Mouse (Mus musculus) heart, adult 18-20 months (tissue): ENCODE data around the gene Lpar2. TPM values are rescaled to one million over a fixed set of nuclear protein-coding genes. Genes with fewer than 3 reads are reported as not detected.

Experiments
- DNase-seq, 2 experiments: peaks; one replicate each; pipeline ENCODE4 v3.0.0; 2021 to 2022; ENCODE audit warnings: mixed read lengths in 1 of 2
- long read RNA-seq, 2 experiments: library from polyadenylated mRNA; stranded (forward); transcript quantifications; one replicate each; pipeline ENCODE4 v2.0.0; 2021
- total RNA-seq, 2 experiments: library from RNA; stranded (reverse); gene quantifications; 2 replicates each; pipeline ENCODE4 v1.2.3; 2021

Lpar2 gene
- under 1 TPM; 0.12 to 0.33 TPM for total RNA-seq
- long read RNA-seq, experiment 1 = 0 reads
- long read RNA-seq, experiment 2 = 0 reads

- DNase-seq = peak in 1 of 2 experiments; percentile 32
Measured at GRCm38 (mm10) chr8:69822386-69823191, at the start of gene Lpar2. Gene Lpar2 (plus strand): TSS chr8:69822429.

DNA sequence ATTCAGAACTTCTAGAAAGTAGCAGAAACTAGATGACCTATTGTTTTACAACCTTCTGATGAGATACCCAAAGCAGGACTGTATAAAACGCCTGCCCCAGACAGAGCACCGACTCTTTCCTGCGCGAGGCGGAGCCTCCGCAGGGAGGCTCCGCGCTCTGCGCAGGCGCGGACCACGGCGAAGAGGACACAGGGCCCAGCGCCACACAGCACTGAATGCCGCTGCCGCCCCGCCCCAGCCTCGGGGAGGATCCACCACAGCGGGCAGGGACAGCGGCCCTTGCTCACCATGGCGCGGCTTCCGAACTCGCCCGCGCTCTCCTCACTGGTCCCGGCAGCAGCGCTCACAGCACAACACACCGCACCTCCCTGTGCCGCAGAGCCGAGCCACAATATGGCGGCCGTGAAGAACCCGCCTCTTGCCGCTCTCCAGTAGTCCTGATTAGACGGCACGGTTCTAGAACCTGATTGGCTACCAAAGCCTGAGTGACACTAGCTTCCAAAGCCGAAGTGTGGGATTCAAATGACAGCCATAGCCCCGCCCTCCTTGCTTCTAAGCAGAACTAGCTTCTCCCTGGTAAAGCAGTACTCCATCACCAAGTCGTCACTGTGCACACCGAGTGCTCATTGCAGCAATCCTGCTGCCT, 47.6 kb upstream of the Lpar2 start, which contains the start of gene Gm20422:
Gm20422 (minus strand) TSS at position 384 of the 646 bp plus-strand sequence.
- DNase-seq = peak; percentile 91 to 96

DNA sequence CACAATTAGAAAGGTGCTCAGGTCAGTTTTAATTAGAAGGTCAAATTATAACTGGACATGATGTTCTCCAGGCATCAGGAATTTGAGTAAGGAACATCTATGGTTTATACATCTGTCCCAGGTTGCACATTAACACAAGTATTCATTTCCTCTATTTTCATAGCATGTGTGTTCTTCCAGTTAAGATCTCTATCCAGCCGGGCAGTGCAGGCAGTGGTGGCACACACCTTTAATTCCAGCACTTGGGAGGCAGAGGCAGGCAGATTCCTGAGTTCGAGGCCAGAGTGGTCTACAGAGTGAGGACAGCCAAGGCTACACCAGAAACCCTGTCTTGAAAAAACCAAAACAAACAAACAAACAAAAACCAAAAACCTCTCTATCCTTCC, 47.1 kb upstream of the Lpar2 start:
- DNase-seq = no peak

- no peak for DNase-seq
Measured at GRCm38 (mm10) chr8:69777111-69777510, 45.1 kb upstream of the Lpar2 start.

GRCm38 (mm10) chr8:69789105-69789504, 33.1 kb upstream of the Lpar2 start:
- no peak for DNase-seq

GRCm38 (mm10) chr8:69789731-69790130, 32.5 kb upstream of the Lpar2 start:
- no peak for DNase-seq

GRCm38 (mm10) chr8:69790364-69790763, 31.9 kb upstream of the Lpar2 start:
- DNase-seq = no peak

GRCm38 (mm10) chr8:69790773-69791367, 31.4 kb upstream of the Lpar2 start, which contains the start of the genes Atp13a1 and Zfp866:
Gene Atp13a1 (plus strand): TSS chr8:69791163.
Gene Zfp866 (minus strand): TSS chr8:69791178.
- peak; percentile 91 to 93 for DNase-seq

GRCm38 (mm10) chr8:69791415-69792068, 30.7 kb upstream of the Lpar2 start:
- peak in 1 of 2 experiments; percentile 25 for DNase-seq

DNA sequence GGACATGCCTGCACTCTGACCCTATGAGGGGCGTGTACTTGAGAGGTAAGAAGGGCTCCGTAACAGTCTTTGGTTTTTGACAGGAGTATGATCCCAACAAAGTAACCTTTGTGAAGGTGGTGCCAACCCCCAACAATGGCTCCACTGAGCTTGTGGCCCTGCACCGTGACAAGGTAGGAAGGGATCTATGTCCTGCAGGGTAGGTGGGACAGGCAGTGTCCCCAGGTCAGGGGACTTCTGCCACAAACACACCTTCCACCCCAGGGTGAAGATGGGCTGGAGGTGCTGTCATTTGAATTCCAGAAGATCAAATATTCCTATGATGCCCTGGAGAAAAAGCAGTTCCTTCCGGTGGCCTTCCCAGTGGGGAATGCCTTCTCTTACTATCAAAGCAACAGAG, 28.6 kb upstream of the Lpar2 start:
- no peak for DNase-seq

- no peak for DNase-seq
Measured at GRCm38 (mm10) chr8:69794096-69794495, 28.1 kb upstream of the Lpar2 start.

GRCm38 (mm10) chr8:69794901-69795300, 27.3 kb upstream of the Lpar2 start:
- no peak for DNase-seq

GRCm38 (mm10) chr8:69796721-69797345, 25.4 kb upstream of the Lpar2 start:
- DNase-seq = no peak

GRCm38 (mm10) chr8:69797661-69798060, 24.6 kb upstream of the Lpar2 start:
- no peak for DNase-seq

- DNase-seq = no peak
Measured at GRCm38 (mm10) chr8:69799261-69799660, 23.0 kb upstream of the Lpar2 start.

DNA sequence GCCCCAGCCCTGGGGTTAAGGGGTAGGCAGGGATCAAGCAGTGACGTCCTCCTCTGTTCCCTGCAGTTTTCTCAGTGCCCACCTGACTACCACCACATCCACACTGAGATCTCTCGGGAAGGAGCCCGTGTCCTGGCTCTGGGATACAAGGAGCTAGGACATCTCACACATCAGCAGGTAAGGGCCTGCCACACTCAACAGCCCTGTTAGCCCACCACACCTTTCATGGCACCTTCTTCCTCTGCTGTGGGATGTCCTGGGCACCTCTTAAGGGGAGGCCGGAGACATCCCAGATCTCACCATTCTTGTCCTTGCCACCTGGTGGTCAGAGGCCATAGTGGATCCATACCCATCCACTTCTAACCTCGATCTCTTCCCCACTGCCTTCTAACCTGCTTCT, 22.3 kb upstream of the Lpar2 start:
- no peak for DNase-seq

- DNase-seq = no peak
Measured at GRCm38 (mm10) chr8:69801796-69802195, 20.4 kb upstream of the Lpar2 start.

DNA sequence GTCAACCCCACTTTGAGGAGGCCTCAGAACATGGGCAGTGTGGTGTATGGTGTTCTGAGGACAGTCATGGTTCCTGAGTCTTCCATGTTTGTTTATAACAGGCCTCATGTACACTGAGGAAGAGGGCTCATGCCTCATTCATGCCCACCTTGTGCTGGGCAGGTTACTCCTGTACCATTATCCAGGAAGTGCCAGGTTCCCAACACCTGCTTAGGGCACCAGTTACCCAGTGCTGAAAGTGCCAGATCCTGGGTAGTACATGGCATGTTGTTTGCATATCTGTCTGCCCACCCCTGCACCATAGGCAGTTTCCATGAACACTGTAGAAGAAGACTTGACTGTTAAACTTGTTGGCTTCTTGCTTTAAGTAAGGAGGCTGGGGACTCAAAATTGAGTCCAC, 20.0 kb upstream of the Lpar2 start:
- no peak for DNase-seq

DNA sequence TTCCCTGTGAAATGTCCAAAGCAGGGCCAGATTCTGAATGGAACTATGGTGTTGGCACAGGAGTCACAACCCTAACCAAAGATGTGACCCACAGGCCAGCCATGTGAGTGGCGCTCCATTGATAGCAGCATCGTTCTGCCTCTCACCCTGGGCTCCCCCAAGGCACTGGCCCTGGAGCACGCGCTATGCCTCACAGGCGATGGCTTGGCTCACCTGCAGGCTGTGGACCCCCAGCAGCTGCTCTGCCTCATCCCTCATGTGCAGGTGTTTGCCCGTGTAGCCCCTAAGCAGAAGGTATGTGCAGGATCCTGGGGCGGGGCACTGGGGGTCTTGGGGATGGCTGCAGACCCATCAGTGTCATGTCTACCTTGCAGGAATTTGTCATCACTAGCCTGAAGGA, 18.9 kb upstream of the Lpar2 start:
- DNase-seq = no peak

GRCm38 (mm10) chr8:69804537-69804936, 17.7 kb upstream of the Lpar2 start:
- DNase-seq = no peak

DNA sequence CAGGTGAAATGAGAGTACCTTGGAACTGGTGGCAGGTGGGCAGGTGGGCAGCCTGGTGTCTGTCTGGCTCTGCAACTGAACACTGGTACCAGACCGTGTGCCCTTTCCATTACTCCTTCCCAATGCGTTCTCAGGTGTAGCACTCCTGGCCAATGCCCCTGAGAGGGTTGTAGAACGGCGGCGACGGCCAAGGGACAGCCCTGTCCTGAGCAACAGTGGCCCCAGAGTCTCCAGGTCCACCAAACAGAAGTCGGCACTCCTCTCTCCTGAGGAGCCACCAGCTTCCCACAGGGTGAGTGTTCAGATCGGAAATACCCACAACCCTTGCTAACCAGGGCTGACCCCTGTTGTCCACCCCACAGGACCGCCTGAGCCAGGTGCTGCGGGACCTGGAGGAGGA, 17.1 kb upstream of the Lpar2 start:
- DNase-seq = no peak

DNA sequence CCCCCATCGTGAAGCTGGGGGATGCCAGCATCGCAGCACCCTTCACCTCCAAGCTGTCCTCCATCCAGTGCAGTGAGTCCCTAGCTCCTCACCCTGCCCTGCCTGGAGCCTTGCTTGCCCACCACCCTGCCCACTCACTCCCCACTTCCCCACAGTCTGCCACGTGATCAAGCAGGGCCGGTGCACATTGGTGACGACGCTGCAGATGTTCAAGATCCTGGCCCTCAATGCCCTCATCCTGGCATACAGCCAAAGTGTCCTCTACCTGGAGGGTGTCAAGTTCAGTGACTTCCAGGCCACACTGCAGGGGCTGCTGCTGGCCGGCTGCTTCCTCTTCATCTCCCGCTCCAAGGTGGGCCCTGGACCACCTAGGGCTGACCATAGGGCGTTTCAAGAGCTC, 16.7 kb upstream of the Lpar2 start:
- DNase-seq = no peak
